Mouse (Mus musculus): ENCODE data around the gene C1s2. TPM values are rescaled to one million over a fixed set of nuclear protein-coding genes. Genes with fewer than 3 reads are reported as not detected.
"Not testable (repeated sequence)": the region's sequence is repeated elsewhere in the genome, so short reads cannot be mapped to it uniquely, and the experiment has no call there.

C1s2 gene
- total RNA-seq, 4 experiments from 2014 or later, result 0.28 to 0.65 (median 0.48) TPM

DNA sequence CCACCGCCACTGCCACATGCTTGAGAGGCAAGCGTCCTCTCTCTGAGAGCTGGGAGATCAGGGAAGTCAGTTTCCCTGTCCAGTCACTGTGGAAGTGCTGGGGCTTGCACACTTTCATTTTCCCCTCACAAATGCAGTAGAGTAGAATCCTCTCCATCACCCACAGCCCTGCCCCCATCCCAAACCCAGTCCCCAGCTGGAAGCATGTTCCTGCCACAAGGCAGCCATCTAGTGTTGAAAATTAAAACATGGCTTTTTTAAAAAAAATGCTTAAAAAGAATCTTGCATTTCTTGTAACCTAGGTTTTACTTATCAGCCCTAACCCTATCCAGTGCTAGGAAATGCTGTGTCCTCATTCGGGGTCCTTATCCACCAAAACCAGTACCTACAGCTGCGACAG lies 4.2 kb upstream of the C1s2 start:
- DNase-seq (ENCODE audit: low spot score), result no peak

DNA sequence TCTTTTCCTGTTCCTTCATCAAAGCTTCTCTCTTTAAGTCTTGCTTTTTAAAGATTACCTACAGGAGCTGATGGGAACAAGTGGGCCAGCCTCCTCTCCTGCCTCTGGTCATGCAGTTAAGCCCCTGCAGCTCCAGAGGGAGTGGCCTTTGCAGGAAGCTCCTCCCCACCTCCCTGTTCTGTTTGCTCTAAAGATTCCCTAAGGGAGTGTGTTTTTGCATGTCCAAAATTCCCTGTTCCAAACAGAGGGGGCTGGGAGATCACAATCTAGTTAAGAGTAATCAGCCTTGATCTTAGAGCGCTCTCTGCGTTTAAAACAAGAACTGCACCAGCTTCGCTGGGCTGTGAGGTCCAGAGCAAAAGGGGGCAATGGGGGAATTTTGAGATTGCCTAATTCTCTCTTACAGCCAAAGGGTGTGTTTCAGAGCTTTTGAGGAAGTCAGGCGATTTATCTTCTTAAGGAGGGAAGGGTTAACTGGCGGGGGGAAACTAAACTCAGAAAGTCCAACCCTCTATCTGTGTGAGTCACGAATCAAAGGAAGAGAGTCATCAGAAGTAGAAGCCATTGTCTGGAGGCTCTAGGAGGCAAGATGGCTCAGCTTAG lies 1.1 kb upstream of the C1s2 start:
- DNase-seq (ENCODE audit: low spot score), result not testable (repeated sequence)

DNA sequence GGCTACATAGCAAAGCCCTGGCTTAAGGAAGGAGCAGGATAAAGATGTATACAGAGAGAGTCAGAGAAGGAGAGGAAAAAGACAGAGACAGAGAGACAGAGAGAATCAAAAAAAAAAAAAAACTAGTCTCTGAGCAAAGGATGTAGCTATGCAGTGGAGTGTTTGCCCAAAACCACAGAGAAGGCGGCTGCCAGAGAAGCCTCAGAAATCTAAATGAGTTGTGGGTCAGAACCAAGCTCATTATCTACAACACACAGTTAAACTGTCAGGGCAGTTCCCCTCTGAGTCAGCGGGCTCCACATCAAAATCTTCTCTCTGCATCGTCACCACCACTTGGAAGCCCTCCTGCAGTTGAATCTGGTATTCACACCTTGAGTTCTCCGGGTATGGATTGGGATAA lies 5.1 kb downstream of the C1s2 start:
- DNase-seq (ENCODE audit: low spot score), result no peak

DNA sequence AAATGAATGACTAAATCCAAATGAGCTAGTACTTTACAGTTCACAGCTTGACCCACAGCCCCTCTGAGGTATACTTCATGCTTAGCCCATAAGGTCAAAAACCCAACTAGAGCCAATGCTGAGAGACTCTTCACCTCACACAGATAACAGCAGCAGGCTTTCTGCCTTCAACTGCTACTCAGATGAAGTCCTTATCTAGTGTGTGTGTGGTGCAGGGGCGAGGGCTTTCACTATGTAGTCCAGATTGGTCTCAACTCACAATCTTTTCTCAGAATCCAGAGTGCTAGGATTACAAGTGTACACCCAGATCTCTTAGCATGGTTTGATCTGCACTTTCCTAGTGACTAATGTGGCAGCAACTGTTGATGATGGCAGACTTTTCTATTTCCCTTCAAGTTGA lies 9.7 kb downstream of the C1s2 start:
- DNase-seq (ENCODE audit: low spot score), result not testable (repeated sequence)

DNA sequence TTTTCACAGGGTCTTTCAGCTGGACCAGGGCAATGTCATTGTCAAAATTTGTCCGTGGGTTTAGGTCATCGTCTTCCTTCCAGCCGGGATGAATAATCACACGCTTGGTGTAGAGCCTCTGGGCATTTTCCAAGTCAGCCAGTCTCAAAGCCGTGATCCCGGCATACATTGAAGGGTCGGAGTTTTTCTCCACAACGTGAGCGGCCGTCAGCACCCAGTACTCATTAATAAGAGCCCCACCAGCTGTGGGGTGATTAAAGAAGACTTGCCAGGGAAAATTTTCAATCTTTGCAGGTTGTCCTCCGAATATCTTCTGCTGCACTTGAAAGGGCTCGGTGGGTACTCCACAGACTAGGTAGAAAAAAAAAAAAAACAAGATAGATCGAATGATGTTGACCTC lies 10.3 kb downstream of the C1s2 start:
- DNase-seq (ENCODE audit: low spot score), result no peak

DNA sequence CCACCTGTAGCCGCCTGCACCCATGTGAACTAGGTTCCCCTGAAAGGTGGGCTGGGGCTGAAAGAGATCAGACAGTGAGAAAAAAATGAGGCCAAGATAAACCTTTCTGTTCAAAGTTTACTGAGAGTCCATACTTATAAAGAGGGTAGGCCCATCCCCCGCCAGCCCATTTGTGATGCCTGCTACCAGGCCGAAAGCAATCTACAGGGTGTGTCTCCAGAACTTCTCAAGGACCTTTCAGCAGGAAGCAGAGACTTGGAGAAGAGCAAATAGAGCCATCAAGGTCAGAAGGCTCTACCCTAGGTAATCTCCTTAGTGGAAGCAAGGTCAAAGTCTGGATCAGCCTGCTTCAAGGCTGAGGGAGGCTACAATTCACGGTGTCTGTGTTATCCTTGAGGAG lies 33.9 kb downstream of the C1s2 start:
- DNase-seq (ENCODE audit: low spot score), result no peak

DNA sequence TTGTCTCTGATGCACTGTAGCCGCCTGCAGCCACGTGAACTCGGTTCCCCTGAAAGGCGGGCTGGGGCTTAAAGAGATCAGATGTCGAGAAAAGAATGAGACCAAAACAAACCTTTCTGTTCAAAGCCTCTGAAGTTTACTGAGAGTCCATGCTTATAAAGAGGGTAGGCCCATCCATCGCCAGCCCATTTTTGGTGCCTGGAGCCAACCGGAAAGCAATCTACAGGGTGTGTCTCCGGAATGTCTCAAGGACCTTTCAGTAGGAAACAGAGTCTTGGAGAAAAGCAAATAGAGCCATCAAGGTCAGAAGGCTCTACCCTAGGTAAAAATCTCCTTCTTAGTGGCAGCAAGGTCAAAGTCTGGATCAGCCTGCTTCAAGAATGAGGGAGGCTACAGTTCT lies 42.8 kb downstream of the C1s2 start:
- no peak for DNase-seq (ENCODE audit: low spot score)

DNA sequence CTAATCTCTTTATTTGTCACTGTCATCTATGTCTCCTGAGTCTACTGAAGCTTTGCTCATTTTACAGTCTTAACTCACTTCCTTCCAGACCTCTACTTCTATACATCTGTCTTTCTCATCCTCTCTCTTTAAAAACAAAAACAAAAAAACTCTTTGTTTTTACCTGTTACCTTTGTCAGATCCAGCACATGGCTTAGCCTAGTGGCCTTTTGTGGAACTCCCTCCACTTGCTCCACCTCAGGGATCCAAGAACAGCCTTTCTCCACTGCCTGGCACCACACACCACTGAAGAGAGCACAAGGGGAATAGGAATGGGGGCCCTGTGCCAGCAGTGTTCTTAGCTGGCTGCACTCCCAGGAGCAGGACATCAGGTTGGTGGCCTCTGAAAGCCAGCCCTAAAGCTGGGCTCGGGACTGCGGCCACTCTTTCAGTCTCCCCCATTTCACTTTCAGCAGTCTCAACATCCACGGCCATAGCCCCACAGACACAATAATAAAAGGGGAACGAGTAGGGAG lies 43.6 kb downstream of the C1s2 start:
- DNase-seq (ENCODE audit: low spot score), result peak; percentile 47

DNA sequence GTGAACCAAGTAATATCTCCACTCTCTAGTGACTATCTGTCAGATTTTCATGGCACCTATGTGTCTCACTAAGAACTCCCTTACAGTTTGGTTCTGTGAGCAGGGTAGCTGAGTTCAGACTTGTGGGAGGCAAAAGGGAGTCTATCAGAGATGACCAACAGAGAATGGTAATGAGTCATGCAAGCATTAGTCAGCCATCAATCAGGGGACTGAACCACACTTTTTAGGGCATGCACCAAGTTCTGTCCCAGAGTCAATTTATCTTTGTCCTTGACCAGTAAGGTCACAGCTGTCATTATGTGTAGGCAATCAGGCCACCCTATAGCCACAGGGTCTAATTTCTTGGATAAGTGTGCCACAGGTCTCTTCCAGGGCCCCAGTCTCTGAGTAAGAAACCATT lies 47.1 kb downstream of the C1s2 start:
- DNase-seq (ENCODE audit: low spot score), result no peak

DNA sequence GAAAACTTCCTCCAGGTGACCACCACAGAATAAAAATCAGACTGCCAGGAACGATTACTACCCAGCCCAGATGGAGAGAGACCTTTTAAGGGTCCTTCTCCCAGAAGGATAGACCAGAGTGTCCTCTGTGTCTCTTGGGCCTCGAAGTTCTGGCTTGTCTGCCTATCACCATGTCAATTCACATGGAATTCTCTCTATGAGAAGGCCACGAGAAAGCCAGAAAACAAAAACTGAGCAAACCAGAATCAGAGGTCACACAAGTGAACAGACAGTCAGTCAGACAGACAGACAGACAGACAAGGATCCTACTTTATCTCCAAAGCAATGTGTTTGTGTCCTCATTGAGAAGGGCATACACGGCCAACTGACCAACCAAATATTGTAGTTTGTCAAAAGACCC lies 49.6 kb downstream of the C1s2 start:
- no peak for DNase-seq (ENCODE audit: low spot score)

DNA sequence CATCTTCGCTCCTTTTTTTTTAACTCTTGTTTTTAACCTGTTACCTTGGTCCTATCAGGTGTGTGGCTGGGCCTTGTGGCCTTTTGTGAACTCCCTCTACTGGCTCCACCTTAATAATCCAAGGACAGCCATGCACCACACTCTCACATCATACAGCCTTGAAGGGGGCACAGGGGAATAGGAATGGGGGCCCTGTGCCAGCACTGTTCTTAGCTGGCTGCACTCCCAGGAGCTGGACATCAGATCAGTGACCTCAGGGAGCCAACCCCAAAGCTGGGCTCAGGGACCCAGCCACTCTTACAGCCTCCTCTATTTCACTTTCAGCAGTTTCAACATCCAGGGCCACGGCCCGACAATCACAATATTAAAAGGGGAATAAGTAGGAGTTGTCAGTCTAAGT lies 50.1 kb downstream of the C1s2 start:
- peak; percentile 6 for DNase-seq (ENCODE audit: low spot score)

DNA sequence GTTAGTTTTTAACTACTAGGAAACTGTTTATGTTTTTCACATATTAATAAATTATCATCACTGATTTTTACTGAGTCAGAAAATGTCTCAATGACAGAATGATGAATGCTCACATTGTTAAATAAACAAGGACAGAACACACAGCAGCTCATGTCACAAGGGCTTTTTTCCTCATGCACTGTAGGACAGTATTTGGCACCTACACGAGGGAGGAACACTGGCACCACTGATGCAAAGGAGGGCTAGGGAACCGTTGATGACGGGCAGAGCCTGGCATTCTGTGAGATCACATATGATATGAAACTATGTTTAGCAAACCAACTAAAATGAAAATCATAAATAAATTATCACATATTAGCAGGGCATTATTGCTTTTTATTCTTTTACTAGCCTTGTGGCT lies 51.0 kb downstream of the C1s2 start:
- DNase-seq (ENCODE audit: low spot score), result no peak

DNA sequence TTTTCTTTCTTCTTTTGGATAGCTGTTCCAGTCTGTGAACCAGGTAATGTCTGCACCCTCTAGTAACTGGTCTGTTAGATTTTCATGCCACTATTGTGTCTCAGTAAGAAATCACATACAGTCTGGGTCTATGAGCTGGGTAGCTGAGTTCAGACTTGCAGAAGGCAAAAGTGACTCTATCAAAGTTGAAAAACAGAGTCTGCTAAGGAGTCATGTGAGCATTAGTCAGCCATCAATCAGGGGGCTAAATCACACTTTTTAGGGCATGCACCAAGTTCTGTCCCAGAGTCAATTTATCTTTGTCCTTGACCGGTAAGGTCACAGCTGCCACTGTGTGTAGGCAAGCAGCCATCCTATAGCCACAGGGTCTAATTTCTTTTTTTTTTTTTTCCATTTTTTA lies 53.7 kb downstream of the C1s2 start:
- DNase-seq (ENCODE audit: low spot score), result no peak

DNA sequence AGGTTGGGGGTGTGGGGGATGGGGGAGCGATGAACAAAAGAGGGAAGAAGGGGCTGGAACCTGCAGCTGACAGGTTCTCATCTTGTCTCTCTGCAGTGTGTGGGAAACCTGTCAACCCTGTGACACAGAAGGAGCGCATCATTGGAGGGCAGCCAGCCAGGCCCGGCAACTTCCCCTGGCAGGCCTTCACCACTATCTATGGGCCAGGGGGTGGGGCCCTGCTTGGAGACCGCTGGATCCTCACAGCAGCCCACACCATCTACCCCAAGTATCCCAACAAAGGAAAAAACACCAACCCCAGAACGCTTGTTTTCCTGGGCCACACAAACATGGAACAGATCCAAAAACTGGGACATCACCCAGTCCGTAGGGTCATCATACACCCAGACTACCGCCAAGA lies 55.7 kb downstream of the C1s2 start:
- not testable (repeated sequence) for DNase-seq (ENCODE audit: low spot score)

DNA sequence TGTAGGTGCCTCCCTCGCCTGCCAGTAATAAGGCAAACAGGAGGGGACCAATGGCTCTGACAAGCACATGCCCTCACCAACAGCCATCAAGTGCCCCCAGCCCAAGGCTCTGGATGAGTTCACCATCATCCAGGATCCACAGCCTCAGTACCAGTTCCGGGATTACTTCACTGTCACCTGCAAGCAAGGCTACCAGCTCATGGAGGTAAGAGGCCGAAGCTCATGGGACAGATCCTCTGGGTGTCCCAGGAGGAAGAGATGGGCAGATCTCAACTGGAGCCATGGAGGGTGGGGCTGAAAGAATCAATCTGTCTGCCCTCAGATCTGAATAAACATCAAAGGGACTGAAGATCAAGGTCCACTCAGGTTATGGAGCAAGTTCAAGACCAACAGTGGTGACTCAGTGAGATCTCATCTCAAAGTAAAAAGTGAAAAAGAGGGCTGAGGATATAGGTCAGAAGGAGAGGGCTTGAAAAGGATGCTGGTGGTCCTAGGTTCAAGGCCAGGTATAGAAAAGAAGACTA lies 60.7 kb downstream of the C1s2 start:
- not testable (repeated sequence) for DNase-seq (ENCODE audit: low spot score)

Other genes starting within 250 kb of the C1s2 start
- 10 to 100 TPM; 21.3 to 25.4 (median 23.6) TPM for gene Pex5, start 221.0 kb downstream of the C1s2 start, total RNA-seq (2022)
- gene Clstn3, start 171.3 kb downstream of the C1s2 start, total RNA-seq (2022), result 1 to 10 TPM in 1 of 4 experiments, under 1 TPM in 3; 0.24 to 1.4 (median 0.56) TPM
- gene C1rl, start 143.0 kb downstream of the C1s2 start, total RNA-seq (2022), result 1 to 10 TPM; 1.1 to 2.1 (median 1.9) TPM
- 10 to 100 TPM; 11.2 to 14.1 (median 13.0) TPM for gene C1ra, start 123.7 kb downstream of the C1s2 start, total RNA-seq (2022)
- gene C1s1, start 93.7 kb downstream of the C1s2 start, total RNA-seq (2022), result 10 to 100 TPM; 21.5 to 26.8 (median 24.0) TPM
- 1 to 10 TPM; 1.3 to 3.0 (median 1.7) TPM for gene C1rb, start 65.8 kb downstream of the C1s2 start, total RNA-seq (2022)
- 10 to 100 TPM; 38.8 to 39.9 (median 39.1) TPM for gene Lpcat3, start 26.9 kb upstream of the C1s2 start, total RNA-seq (2022)
- gene Emg1, start 76.1 kb upstream of the C1s2 start, total RNA-seq (2022), result 10 to 100 TPM; 64.4 to 81.5 (median 73.0) TPM
- gene Phb2, start 76.3 kb upstream of the C1s2 start, total RNA-seq (2022), result 100 to 1,000 TPM; 251 to 296 (median 279) TPM
- 1 to 10 TPM; 2.0 to 5.7 (median 3.1) TPM for gene Ptpn6, start 102.6 kb upstream of the C1s2 start, total RNA-seq (2022)
- gene Grcc10, start 105.3 kb upstream of the C1s2 start, total RNA-seq (2022), result 100 to 1,000 TPM; 286 to 318 (median 310) TPM
- gene Gm45234, start 119.9 kb upstream of the C1s2 start, total RNA-seq (2022), result under 1 TPM in 1 of 4 experiments, not detected in 3; 0.41 TPM
- 10 to 100 TPM; 40.9 to 48.2 (median 45.2) TPM for gene Atn1, start 120.4 kb upstream of the C1s2 start, total RNA-seq (2022)
- gene Eno2, start 133.6 kb upstream of the C1s2 start, total RNA-seq (2022), result 1 to 10 TPM; 3.2 to 6.1 (median 4.8) TPM
- gene Lrrc23, start 143.6 kb upstream of the C1s2 start, total RNA-seq (2022), result 1 to 10 TPM in 1 of 4 experiments, under 1 TPM in 2, not detected in 1; 0.37 to 1.2 (median 0.41) TPM
- gene Spsb2, start 172.6 kb upstream of the C1s2 start, total RNA-seq (2022), result 1 to 10 TPM; 2.0 to 5.8 (median 3.2) TPM
- gene Tpi1, start 178.2 kb upstream of the C1s2 start, total RNA-seq (2022), result 1,000 to 10,000 TPM in 1 of 4 experiments, 100 to 1,000 TPM in 3; 893 to 1,022 (median 969) TPM
- gene Usp5, start 193.4 kb upstream of the C1s2 start, total RNA-seq (2022), result 10 to 100 TPM; 72.5 to 79.7 (median 75.8) TPM
- gene Cdca3, start 193.5 kb upstream of the C1s2 start, total RNA-seq (2022), result 1 to 10 TPM in 1 of 4 experiments, under 1 TPM in 3; 0.14 to 1.4 (median 0.40) TPM
- 10 to 100 TPM; 11.6 to 18.4 (median 16.7) TPM for gene Gnb3, start 204.2 kb upstream of the C1s2 start, total RNA-seq (2022)
- gene P3h3, start 221.7 kb upstream of the C1s2 start, total RNA-seq (2022), result 1 to 10 TPM; 8.0 to 9.7 (median 9.4) TPM
- 1 to 10 TPM in 1 of 4 experiments, under 1 TPM in 3; 0.31 to 1.6 (median 0.74) TPM for gene Gpr162, start 227.9 kb upstream of the C1s2 start, total RNA-seq (2022)

Measured in heart, adult 8-10 months (tissue).